14 mouse cellular contexts compared by ENCODE assay signal in the genomic region with DNA sequence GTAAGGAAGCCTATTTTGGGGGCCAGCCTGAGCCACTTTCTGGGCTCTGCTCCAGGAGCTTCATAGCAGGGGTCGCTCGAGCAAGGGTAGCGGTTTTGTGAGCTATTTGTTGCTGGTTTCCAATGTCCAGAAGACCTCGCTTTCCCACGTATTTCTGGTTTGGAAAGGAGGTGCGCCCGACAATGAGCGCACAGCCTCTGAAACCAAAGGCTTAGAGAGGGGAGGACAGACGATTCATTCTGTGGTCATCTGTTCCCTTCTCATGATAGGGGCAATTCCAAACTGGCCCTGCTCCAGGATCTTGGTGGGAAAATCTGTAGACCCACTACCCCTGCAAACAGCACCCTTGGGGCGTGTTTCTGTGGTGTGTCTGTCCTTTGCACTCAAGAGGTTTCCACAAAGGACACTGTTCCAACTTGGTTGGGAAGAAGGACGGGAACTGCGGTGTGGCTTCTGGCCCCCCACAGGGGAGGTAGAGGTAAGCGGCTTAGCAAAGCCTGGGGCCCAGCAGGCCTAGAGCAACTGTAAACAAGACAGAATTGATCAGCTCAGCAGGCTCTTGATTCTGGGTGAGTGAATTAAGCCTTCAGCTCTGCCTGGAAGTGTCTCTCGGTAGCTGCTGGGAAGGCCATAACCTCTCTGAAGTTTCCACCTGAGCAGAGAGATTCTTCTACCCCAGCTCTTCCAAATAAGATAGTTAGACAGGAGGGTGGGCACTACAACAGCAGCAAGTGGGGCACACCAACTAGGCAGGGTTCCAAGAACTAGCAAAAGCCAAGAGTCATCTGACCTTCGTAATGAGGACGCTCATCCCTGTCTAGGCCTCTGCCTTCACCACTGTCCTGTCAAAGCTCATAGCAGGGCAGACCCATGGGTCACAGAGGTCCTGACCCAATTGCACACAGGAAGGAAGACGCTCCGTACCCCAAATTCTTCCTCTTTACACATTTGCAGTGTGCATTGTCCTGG.
DNase-seq lines count a peak whose midpoint lies in the region; ATAC-seq lines count a peak whose summit lies in the region.
"Had no signal": no experiment of that assay in that cellular context is flagged by ENCODE, and none has a peak within 500 bp of the region (broad histone marks: within the 10 kb centered on the region; RNA-seq: fewer than 3 reads in every experiment).

No protein-coding gene starts in this region.

- H3K36me3 ChIP-seq in lung, embryonic 15.5 days = no peaks in the 10 kb centered on the region
- H3K36me3 ChIP-seq in hindbrain, embryonic 14.5 days (replicated peaks; ENCODE audit: control insufficient read depth, insufficient read depth) = no peaks in the 10 kb centered on the region
- no peaks in the 10 kb centered on the region for H3K36me3 ChIP-seq in intestine, embryonic 15.5 days
- H3K36me3 ChIP-seq in liver, embryonic 12.5 days = no peaks in the 10 kb centered on the region
- H3K36me3 ChIP-seq: midbrain, embryonic 12.5 days had no signal

- no peak overlapping the region for H3K27ac ChIP-seq in lung, embryonic 15.5 days
- peak overlapping the region; percentile 39 for H3K27ac ChIP-seq in hindbrain, embryonic 14.5 days
- no peak overlapping the region for H3K27ac ChIP-seq in intestine, embryonic 15.5 days
- no peak overlapping the region for H3K27ac ChIP-seq in liver, embryonic 12.5 days
- H3K27ac ChIP-seq: liver, embryonic 14.5 days; midbrain, embryonic 12.5 days had no signal

- no peaks in the 10 kb centered on the region for H3K27me3 ChIP-seq in lung, embryonic 15.5 days
- no peaks in the 10 kb centered on the region for H3K27me3 ChIP-seq in hindbrain, embryonic 14.5 days (ENCODE audit: control insufficient read depth, insufficient read depth, low read length)
- H3K27me3 ChIP-seq in intestine, embryonic 15.5 days (replicated peaks) = no peaks in the 10 kb centered on the region
- no peaks in the 10 kb centered on the region; the same call in 1 of the 2 replicates for H3K27me3 ChIP-seq in liver, embryonic 12.5 days (replicated peaks)

- 44% methylated on average over 18 of the region's 18 CpGs for WGBS in lung, embryonic 15.5 days
- WGBS in hindbrain, embryonic 14.5 days = 31% methylated on average over 18 of the region's 18 CpGs
- 53% methylated on average over 18 of the region's 18 CpGs for WGBS in intestine, embryonic 15.5 days
- WGBS in liver, embryonic 12.5 days (ENCODE audit: insufficient replicate concordance) = 49% methylated on average over 18 of the region's 18 CpGs

- no peak overlapping the region for H3K4me3 ChIP-seq in lung, embryonic 15.5 days
- H3K4me3 ChIP-seq in hindbrain, embryonic 14.5 days (replicated peaks; ENCODE audit: low read length) = no peak overlapping the region
- H3K4me3 ChIP-seq in intestine, embryonic 15.5 days (replicated peaks) = no peak overlapping the region
- H3K4me3 ChIP-seq in liver, embryonic 12.5 days = no peak overlapping the region
- H3K4me3 ChIP-seq: midbrain, embryonic 12.5 days had no signal

- peak; percentile 55 to 70 for DNase-seq in cerebellum, postnatal 10 days
- no peak for DNase-seq in cerebellum, postnatal 36 days
- no peak for DNase-seq in lung, adult 18-20 months
- DNase-seq in hindbrain, embryonic 14.5 days (ENCODE audit: low spot score) = peak; percentile 45
- peak; percentile 72 for DNase-seq in retina, embryonic 14.5 days (ENCODE audit: low spot score)
- DNase-seq: adrenal gland, postnatal 14 days; cerebellum, adult 2 months; layer of hippocampus, adult 9-11 months; thymus, postnatal 14 days had no signal

- no peaks in the 10 kb centered on the region for H3K9me3 ChIP-seq in lung, embryonic 15.5 days
- no peaks in the 10 kb centered on the region for H3K9me3 ChIP-seq in hindbrain, embryonic 14.5 days (ENCODE audit: control insufficient read depth, low read length)
- no peaks in the 10 kb centered on the region for H3K9me3 ChIP-seq in intestine, embryonic 15.5 days
- H3K9me3 ChIP-seq in liver, embryonic 12.5 days (replicated peaks) = no peaks in the 10 kb centered on the region
- H3K9me3 ChIP-seq: midbrain, embryonic 12.5 days had no signal

- no peak overlapping the region for H3K9ac ChIP-seq in lung, embryonic 15.5 days
- H3K9ac ChIP-seq in hindbrain, embryonic 14.5 days = no peak overlapping the region
- H3K9ac ChIP-seq in intestine, embryonic 15.5 days = no peak overlapping the region
- no peak overlapping the region for H3K9ac ChIP-seq in liver, embryonic 12.5 days
- H3K9ac ChIP-seq: liver, embryonic 14.5 days; midbrain, embryonic 12.5 days had no signal

- no peak overlapping the region for H3K4me2 ChIP-seq in lung, embryonic 15.5 days
- H3K4me2 ChIP-seq in hindbrain, embryonic 14.5 days (replicated peaks) = no peak overlapping the region
- H3K4me2 ChIP-seq in intestine, embryonic 15.5 days (replicated peaks) = no peak overlapping the region
- H3K4me2 ChIP-seq in liver, embryonic 12.5 days = no peak overlapping the region
- H3K4me2 ChIP-seq: midbrain, embryonic 12.5 days had no signal

- ATAC-seq in lung, embryonic 15.5 days (ENCODE audit: borderline replicate concordance, extremely low read depth, low FRiP score, low TSS enrichment) = peak; percentile 35; the same call in 1 of the 2 replicates
- ATAC-seq in hindbrain, embryonic 14.5 days (ENCODE audit: low FRiP score) = peak; percentile 61; the same call in 1 of the 2 replicates
- ATAC-seq in intestine, embryonic 15.5 days = no peak
- no peak for ATAC-seq in liver, embryonic 12.5 days

- H3K4me1 ChIP-seq in lung, embryonic 15.5 days = peaks cover 5% of the 10 kb centered on the region; the same call in 1 of the 2 replicates
- peaks cover 18% of the 10 kb centered on the region; the same call in 1 of the 2 replicates for H3K4me1 ChIP-seq in hindbrain, embryonic 14.5 days (replicated peaks; ENCODE audit: control insufficient read depth, insufficient read depth, low read length)
- H3K4me1 ChIP-seq in intestine, embryonic 15.5 days (replicated peaks) = no peaks in the 10 kb centered on the region
- no peaks in the 10 kb centered on the region for H3K4me1 ChIP-seq in liver, embryonic 12.5 days

Comparison
In these comparisons a context has a peak if more than half of its experiments do, and no peak if none do; other contexts are left out.
1. DNase-seq: peak in cerebellum, postnatal 10 days (2 of 2), hindbrain, embryonic 14.5 days (single experiment) and retina, embryonic 14.5 days (single experiment); none in cerebellum, postnatal 36 days (0 of 2) and lung, adult 18-20 months (0 of 2).
2. ATAC-seq: peak in lung, embryonic 15.5 days (single experiment) and hindbrain, embryonic 14.5 days (single experiment); none in intestine, embryonic 15.5 days (single experiment) and liver, embryonic 12.5 days (single experiment).